In the genomic region with DNA sequence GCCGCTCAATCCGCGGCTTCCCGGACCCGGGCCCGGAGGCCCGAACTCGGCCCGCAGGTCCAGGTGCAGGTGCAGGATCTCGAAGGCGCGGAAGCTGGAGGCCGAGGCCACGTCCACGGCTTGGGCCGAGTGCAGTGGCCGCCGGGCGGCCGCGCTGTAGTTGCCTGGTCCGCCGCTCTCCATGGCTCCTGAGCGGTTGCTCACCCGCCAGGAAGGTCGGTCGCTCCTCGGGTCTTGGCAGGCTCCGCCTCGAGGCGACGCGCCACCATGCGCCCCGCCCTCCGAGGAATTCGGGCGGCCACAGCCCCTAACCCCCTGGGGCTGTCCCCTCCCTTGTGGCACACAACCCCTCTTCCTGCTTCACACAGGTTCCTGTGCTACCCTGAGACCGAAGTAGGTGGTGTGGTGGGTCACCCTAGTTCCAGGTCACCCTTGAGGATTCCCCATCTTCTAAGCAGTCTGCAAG, we compare ENCODE assay signal across 7 mouse cellular contexts. TPM values are rescaled to one million over a fixed set of nuclear protein-coding genes. Genes with fewer than 3 reads are reported as not detected.
DNase-seq lines count a peak whose midpoint lies in the region; ATAC-seq lines count a peak whose summit lies in the region.

A gene (minus strand): TSS at position 259 of the 466 bp plus-strand sequence.

- under 1% methylated on average over 39 of the region's 39 CpGs for WGBS in intestine, embryonic 16.5 days

- H3K4me1 ChIP-seq in intestine, embryonic 16.5 days (ENCODE audit: control insufficient read depth, insufficient read depth, low read length) = peaks cover 7% of the 10 kb centered on the region; the same call in 1 of the 2 replicates

- DNase-seq in adrenal gland, postnatal 10 days = peak; percentile 88
- DNase-seq in embryo, embryonic 9.5 days (ENCODE audit: extremely low spot score) = peak; percentile 85
- peak; percentile 65 to 76 for DNase-seq in gastrocnemius, postnatal 4 days (ENCODE audit: low spot score in 2 of 2)
- DNase-seq in left cerebral cortex, postnatal 25 days (ENCODE audit: low spot score in 2 of 2) = peak; percentile 66 to 78
- DNase-seq in mesoderm, embryonic 11.5 days (ENCODE audit: low read depth, low spot score) = peak; percentile 77
- peak; percentile 50 to 52 for DNase-seq in right cerebral cortex, postnatal 36 days (ENCODE audit: low spot score in 2 of 2)

- peak within 1 kb of the TSS; percentile 98 for H3K9ac ChIP-seq in intestine, embryonic 16.5 days (ENCODE audit: low read depth, low read length)

- H3K4me3 ChIP-seq in intestine, embryonic 16.5 days (ENCODE audit: low read length) = peak within 1 kb of the TSS; percentile 96

- H3K36me3 ChIP-seq in intestine, embryonic 16.5 days (ENCODE audit: control insufficient read depth, insufficient read depth, low read length) = no peaks in the 10 kb centered on the region

- no peaks in the 10 kb centered on the region for H3K27me3 ChIP-seq in intestine, embryonic 16.5 days (replicated peaks; ENCODE audit: control insufficient read depth, insufficient read depth, low read length)

- H3K27ac ChIP-seq in intestine, embryonic 16.5 days (ENCODE audit: low read length) = peak within 1 kb of the TSS; percentile 97

- H3K4me2 ChIP-seq in intestine, embryonic 16.5 days (ENCODE audit: low read depth, low read length) = peak within 1 kb of the TSS; percentile 60

- H3K9me3 ChIP-seq in intestine, embryonic 16.5 days (ENCODE audit: control insufficient read depth, low read length) = no peaks in the 10 kb centered on the region

- intact Hi-C loops in left cerebral cortex, postnatal 25 days (cut with DNase I) = loop anchor here (2.0 kb wide), 1 partner anchor 85 kb away; no protein-coding TSS in a partner anchor

- ATAC-seq in intestine, embryonic 16.5 days = peak; percentile 85

RNA-seq across cellular contexts. Expression of the gene that starts here (rescaled TPM):
- 10 to 100 TPM; 40.0 to 56.1 TPM for total RNA-seq in adrenal gland, postnatal 10 days (2021)
- 10 to 100 TPM; 22.7 to 24.2 TPM for total RNA-seq in gastrocnemius, postnatal 4 days (2021)
- polyA plus RNA-seq in intestine, embryonic 16.5 days (2015; fragmentation: Nextera tagmentation; extraction: Ambion mirVana) = 174 and 193 TPM in 2 replicates
- total RNA-seq in left cerebral cortex, postnatal 25 days (2021) = 10 to 100 TPM; 50.5 to 54.8 TPM

Comparison
In these comparisons a context has a peak if more than half of its experiments do, and no peak if none do; other contexts are left out.
1. Peak in every context shown above with its lines: DNase-seq, ATAC-seq, H3K4me3 ChIP-seq and H3K27ac ChIP-seq.